Mouse (Mus musculus) ES-Bruce4 (cell line): ENCODE results near the gene Fam32a.

Experiments used
- CTCF ChIP-seq: IDR thresholded peaks from one replicate; pipeline ENCODE4 v1.8.1; 2011; ENCODE audit warnings: low read depth, low read length
- EP300 ChIP-seq: IDR thresholded peaks from 2 replicates; pipeline ENCODE4 v1.6.1; 2011; ENCODE audit warnings: low read depth, low read length; ENCODE audit not compliant: insufficient read depth
- POLR2A ChIP-seq: IDR thresholded peaks from one replicate; pipeline ENCODE4 v1.8.1; 2011; ENCODE audit warnings: low read length; ENCODE audit not compliant: insufficient read depth

- no peak for TF ChIP-seq CTCF
- TF ChIP-seq POLR2A, result no peak
- TF ChIP-seq EP300, result no peak
These were observed 31.7 kb upstream of the Fam32a start for GRCm38 (mm10) chr8:72187793-72188331.
